Mouse (Mus musculus) testis, adult 2 months (tissue): ENCODE measurements around the gene Cyp2d9.

Experiments
- CTCF ChIP-seq: fragments of 200-500 bp; IDR thresholded peaks from 2 replicates; pipeline ENCODE4 v1.5.1; 2012; ENCODE audit warnings: low read depth, mild to moderate bottlenecking, inconsistent platforms, low read length, moderate library complexity; ENCODE audit not compliant: control insufficient read depth, insufficient read depth, insufficient replicate concordance
- POLR2A ChIP-seq: fragments of 200-500 bp; IDR thresholded peaks from 2 replicates; pipeline ENCODE4 v1.6.1; 2012; ENCODE audit warnings: low read depth, mild to moderate bottlenecking, inconsistent platforms, low read length, moderate library complexity; ENCODE audit not compliant: control insufficient read depth

DNA sequence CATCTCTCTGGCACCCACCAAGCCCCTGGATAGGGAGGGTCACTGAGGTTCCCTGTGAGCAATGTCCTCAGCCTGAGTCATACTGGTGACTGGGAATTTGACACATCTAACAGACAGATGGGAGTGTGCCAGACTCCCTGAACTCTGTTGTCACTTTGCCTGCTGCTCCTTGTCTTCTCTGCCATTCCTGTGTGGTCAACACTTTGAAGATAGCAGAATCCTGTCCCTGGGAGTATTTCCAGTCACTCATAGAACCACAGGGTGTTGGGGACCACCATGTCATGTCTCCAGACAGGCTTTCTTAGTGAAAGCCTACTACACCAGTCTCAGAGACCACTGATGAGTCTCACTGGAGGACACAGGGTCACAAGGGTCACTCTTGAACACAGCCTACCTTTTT, 31.1 kb upstream of the Cyp2d9 start:
- TF ChIP-seq CTCF: no peak
- TF ChIP-seq POLR2A: no peak
